Mouse (Mus musculus) stomach, postnatal 0 days (tissue): ENCODE results near the gene Spg11.

ENCODE experiments used
- CTCF ChIP-seq: IDR thresholded peaks from 2 replicates; pipeline ENCODE4 v1.5.1; 2016; ENCODE audit warnings: antibody characterized with exemption, low read depth, mild to moderate bottlenecking, moderate library complexity
- EP300 ChIP-seq: optimal IDR thresholded peaks from 2 replicates; pipeline ENCODE3; 2016; ENCODE audit warnings: antibody characterized with exemption

- TF ChIP-seq CTCF: peak; percentile 68
- TF ChIP-seq EP300: no peak
Measured at GRCm38 (mm10) chr2:122102070-122102469, 16.1 kb downstream of the Spg11 start.
